Mouse (Mus musculus) ES-E14 (cell line): ENCODE data around the gene Ntm. TPM values are rescaled to one million over a fixed set of nuclear protein-coding genes. Genes with fewer than 3 reads are reported as not detected.

Experiments used
- DNase-seq: peaks from one replicate; pipeline ENCODE4 v3.0.0-alpha.2; 2013; ENCODE audit warnings: low read depth, low spot score
- H3K27ac ChIP-seq: 2 replicates; pipeline ENCODE4 v1.5.1; 2012; ENCODE audit warnings: low read depth, mild to moderate bottlenecking, low read length, moderate library complexity, mixed read lengths; ENCODE audit not compliant: poor library complexity, insufficient read depth, severe bottlenecking
- H3K36me3 ChIP-seq: 2 replicates; pipeline ENCODE4 v1.6.1; 2012; ENCODE audit warnings: mild to moderate bottlenecking, low read length, moderate library complexity, mixed read lengths; ENCODE audit not compliant: control insufficient read depth, poor library complexity, insufficient read depth, severe bottlenecking
- H3K4me1 ChIP-seq, 2 experiments: fragments of 150-350 bp in 1 of 2; sonication (generic) in 1 of 2; 2 replicates each; pipeline ENCODE4 v1.6.1; 2012; ENCODE audit warnings: low read length in 2 of 2, mild to moderate bottlenecking in 1 of 2, mixed read lengths in 1 of 2; ENCODE audit not compliant: control insufficient read depth in 2 of 2, insufficient read depth in 2 of 2, poor library complexity in 1 of 2
- H3K4me3 ChIP-seq, 2 experiments: fragments of 150-350 bp in 1 of 2; sonication (generic) in 1 of 2; 2 replicates each; pipeline ENCODE4 v1.5.1; 2012; ENCODE audit warnings: low read length in 2 of 2, low read depth in 1 of 2, mild to moderate bottlenecking in 1 of 2, mixed read lengths in 1 of 2; ENCODE audit not compliant: insufficient read depth in 1 of 2, poor library complexity in 1 of 2, severe bottlenecking in 1 of 2
- H3K9ac ChIP-seq: 2 replicates; pipeline ENCODE4 v1.6.1; 2012; ENCODE audit warnings: low read depth, mild to moderate bottlenecking, low read length, mixed read lengths; ENCODE audit not compliant: poor library complexity, insufficient read depth, severe bottlenecking
- H3K9me3 ChIP-seq: fragments of 150-350 bp; sonication (generic); 2 replicates; pipeline ENCODE4 v1.6.1; 2012; ENCODE audit warnings: low read depth, mild to moderate bottlenecking, low read length; ENCODE audit not compliant: control insufficient read depth, insufficient read depth
- CHD2 ChIP-seq: IDR thresholded peaks from 2 replicates; pipeline ENCODE4 v1.6.1; 2014; ENCODE audit warnings: mild to moderate bottlenecking, low read depth, low read length, inconsistent platforms
- HCFC1 ChIP-seq: IDR thresholded peaks from 2 replicates; pipeline ENCODE4 v1.6.1; 2012; ENCODE audit warnings: low read length, inconsistent platforms, borderline replicate concordance; ENCODE audit not compliant: insufficient read depth
- MAFK ChIP-seq: IDR thresholded peaks from 2 replicates; pipeline ENCODE4 v1.6.1; 2014; ENCODE audit warnings: mild to moderate bottlenecking, low read depth, low read length, inconsistent platforms; ENCODE audit not compliant: insufficient read depth
- ZC3H11A ChIP-seq: IDR thresholded peaks from 2 replicates; pipeline ENCODE4 v1.6.1; 2012; ENCODE audit warnings: low read depth, mild to moderate bottlenecking, inconsistent platforms, low read length, borderline replicate concordance
- ZNF384 ChIP-seq: IDR thresholded peaks from 2 replicates; pipeline ENCODE4 v1.6.1; 2012; ENCODE audit warnings: low read depth, low read length, inconsistent platforms
- in situ Hi-C, 2 experiments: fragments of 600-800 bp; cut with MboI; formaldehyde crosslinking; loops; one replicate each; pipeline ENCODE4 v1.15.1; 2025; ENCODE audit warnings: low sequenced_read_pairs in 2 of 2, inconsistent platforms in 1 of 2; ENCODE audit not compliant: unreplicated experiment in 2 of 2
- total RNA-seq: library from RNA; depleted of rRNA; stranded (reverse); fragments of 300-350 nt; gene quantifications from 2 replicates; pipeline ENCODE4 v1.2.3, GENCODE M21; 2012

The Ntm gene
- total RNA-seq, 1 experiment = 0.67 TPM

DNA sequence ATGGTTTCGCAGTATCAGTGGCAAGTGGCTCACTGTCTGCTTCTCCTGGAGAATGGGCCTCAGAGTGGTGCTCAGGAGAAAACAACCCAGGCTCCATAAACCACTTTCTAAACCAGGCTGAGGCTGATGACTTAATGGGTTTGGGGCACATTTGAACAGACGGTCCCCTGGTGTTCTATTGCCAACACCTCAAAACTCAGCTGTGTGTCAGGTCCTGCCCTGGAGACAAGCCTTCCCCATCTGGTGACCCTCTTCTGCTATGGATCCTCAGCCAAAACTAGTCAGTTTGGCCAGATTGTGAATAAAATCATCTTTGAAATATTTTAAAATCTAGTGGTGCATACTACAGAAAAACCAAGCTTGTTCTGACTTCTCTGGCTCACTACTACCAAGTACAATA is 907.3 kb downstream of the Ntm start:
- no peaks in the 10 kb centered on the region for H3K9me3 ChIP-seq
- TF ChIP-seq ZC3H11A (no peak), ZNF384 (no peak), MAFK (no peak), HCFC1 (no peak), CHD2 (no peak)
- no peak overlapping the region for H3K27ac ChIP-seq
- H3K4me1 ChIP-seq = no peaks in the 10 kb centered on the region
- no peak overlapping the region for H3K4me3 ChIP-seq
- H3K9ac ChIP-seq = no peak overlapping the region
- in situ Hi-C loops = no loop called here
- DNase-seq = no peak
- no peaks in the 10 kb centered on the region for H3K36me3 ChIP-seq

- Histone ChIP-seq H3K4me3 (no peak overlapping the region), H3K4me1 (no peaks in the 10 kb centered on the region), H3K9ac (no peak overlapping the region), H3K36me3 (no peaks in the 10 kb centered on the region), H3K27ac (no peak overlapping the region), H3K9me3 (no peaks in the 10 kb centered on the region)
- DNase-seq = peak; percentile 39
- no peak for TF ChIP-seq ZNF384
- TF ChIP-seq ZC3H11A = no peak
- TF ChIP-seq HCFC1 = no peak
- no peak for TF ChIP-seq MAFK
- no peak for TF ChIP-seq CHD2
- in situ Hi-C loops = no loop called here
These were observed 926.5 kb downstream of the Ntm start for GRCm38 (mm10) chr9:29036466-29036865.

- H3K9me3 ChIP-seq = no peaks in the 10 kb centered on the region
- no peaks in the 10 kb centered on the region for H3K4me1 ChIP-seq
- peak; percentile 58; the same call in 1 of the 2 replicates for TF ChIP-seq ZNF384
- TF ChIP-seq ZC3H11A = no peak
- in situ Hi-C loops = no loop called here
- no peak overlapping the region for H3K4me3 ChIP-seq
- H3K36me3 ChIP-seq = no peaks in the 10 kb centered on the region
- no peak overlapping the region for H3K27ac ChIP-seq
- DNase-seq = no peak
- H3K9ac ChIP-seq = no peak overlapping the region
These were observed 926.9 kb downstream of the Ntm start for GRCm38 (mm10) chr9:29036058-29036457.

DNA sequence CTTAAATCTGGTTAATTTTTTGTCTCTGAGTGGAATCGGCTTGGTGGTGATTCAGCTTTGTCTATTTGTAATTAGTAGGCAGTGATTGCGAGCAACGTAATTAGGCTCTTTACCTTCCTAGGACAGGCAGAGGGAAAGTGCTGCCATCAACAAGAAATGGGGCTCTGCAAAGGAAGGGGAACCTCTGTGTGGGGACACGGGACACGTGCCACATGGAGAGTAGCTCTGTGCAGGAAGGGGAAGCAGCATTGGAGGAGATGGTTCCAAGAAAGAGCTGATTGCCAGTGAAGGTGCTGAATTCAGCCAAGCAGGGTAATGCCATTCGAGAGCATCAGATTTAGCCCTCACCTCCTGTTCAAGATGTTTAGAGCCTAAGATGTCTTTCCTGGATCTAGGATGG is 936.5 kb downstream of the Ntm start:
- no peak for TF ChIP-seq HCFC1
- TF ChIP-seq ZNF384 = no peak
- TF ChIP-seq CHD2 = no peak
- no peak for TF ChIP-seq MAFK
- no peak for TF ChIP-seq ZC3H11A
- no peak overlapping the region for H3K4me3 ChIP-seq
- H3K27ac ChIP-seq = no peak overlapping the region
- DNase-seq = no peak
- no peaks in the 10 kb centered on the region for H3K36me3 ChIP-seq
- in situ Hi-C loops = no loop called here
- H3K4me1 ChIP-seq = no peaks in the 10 kb centered on the region
- no peaks in the 10 kb centered on the region for H3K9me3 ChIP-seq
- H3K9ac ChIP-seq = no peak overlapping the region

DNA sequence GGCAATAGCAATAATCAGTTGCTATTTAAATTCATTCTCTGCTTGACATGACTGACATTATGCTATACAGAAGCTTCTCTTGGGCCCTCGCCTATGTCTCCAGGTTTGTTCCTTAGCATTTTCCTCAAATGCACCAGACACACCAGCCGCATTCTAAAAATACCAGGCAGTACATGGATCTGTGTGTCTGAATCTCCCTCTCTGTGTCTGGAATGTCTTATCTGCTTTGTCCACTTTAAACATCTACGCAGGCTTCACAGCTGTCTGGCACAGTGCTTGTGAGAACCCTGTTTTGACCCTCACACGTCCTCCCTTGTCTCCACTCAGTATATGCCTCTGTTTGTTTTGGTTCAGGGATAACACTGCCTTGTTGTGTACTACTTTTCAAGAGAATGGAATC is 937.3 kb downstream of the Ntm start:
- H3K27ac ChIP-seq = no peak overlapping the region
- H3K9me3 ChIP-seq = no peaks in the 10 kb centered on the region
- in situ Hi-C loops = no loop called here
- TF ChIP-seq CHD2 (no peak), HCFC1 (no peak), MAFK (no peak), ZC3H11A (no peak), ZNF384 (no peak)
- no peaks in the 10 kb centered on the region for H3K36me3 ChIP-seq
- no peak overlapping the region for H3K4me3 ChIP-seq
- DNase-seq = no peak
- no peaks in the 10 kb centered on the region for H3K4me1 ChIP-seq
- H3K9ac ChIP-seq = no peak overlapping the region
